15 mouse cellular contexts compared by ENCODE assay signal in the genomic region with DNA sequence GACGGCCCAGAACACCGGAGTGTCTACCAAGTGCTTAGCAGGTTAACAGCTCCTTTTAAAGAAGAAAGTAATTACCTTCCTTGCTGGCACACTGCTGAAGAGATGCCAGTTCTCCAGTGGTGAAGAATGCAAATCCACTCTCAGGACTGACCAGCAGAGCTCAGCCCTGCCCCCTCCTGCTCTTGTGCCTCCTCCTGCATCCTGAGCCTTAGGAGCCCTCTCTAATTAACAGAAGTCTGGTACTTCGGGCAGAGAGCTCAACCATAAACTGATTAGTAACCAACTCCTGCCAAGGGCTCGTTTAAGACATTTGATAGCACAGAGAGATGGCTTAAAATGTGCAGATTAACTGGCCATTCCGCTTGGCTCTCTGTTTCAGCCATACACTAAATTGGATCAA. TPM values are rescaled to one million over a fixed set of nuclear protein-coding genes. Genes with fewer than 3 reads are reported as not detected.
DNase-seq lines count a peak whose midpoint lies in the region; ATAC-seq and TF ChIP-seq lines count a peak whose summit lies in the region.
"Had no signal": no experiment of that assay in that cellular context is flagged by ENCODE, and none has a peak within 500 bp of the region (broad histone marks: within the 10 kb centered on the region; RNA-seq: fewer than 3 reads in every experiment).

No protein-coding gene starts in this region.

- intact Hi-C loops in left cerebral cortex, postnatal 4 days (cut with DNase I), result no loop called here
- intact Hi-C loops in left cerebral cortex, adult 2 months (cut with DNase I), result no loop called here
- intact Hi-C loops in left cerebral cortex, postnatal 14 days (cut with DNase I), result no loop called here

- peak; percentile 10 for DNase-seq in embryo, embryonic 10.5 days (ENCODE audit: low spot score)
- DNase-seq in embryo, embryonic 9.5 days (ENCODE audit: extremely low spot score), result no peak
- peak; percentile 34 for DNase-seq in left cerebral cortex, postnatal 4 days
- DNase-seq in left cerebral cortex, adult 2 months (ENCODE audit: extremely low spot score in 1 of 2, low spot score in 2 of 2), result no peak
- DNase-seq in forebrain, embryonic 11.5 days (ENCODE audit: low spot score), result no peak
- DNase-seq in midbrain, postnatal 0 days (ENCODE audit: low spot score), result peak; percentile 25
- DNase-seq in left cerebral cortex, postnatal 14 days (ENCODE audit: low spot score in 2 of 2), result no peak
- no peak for DNase-seq in adrenal gland, adult (ENCODE audit: inconsistent age in 2 of 2, low spot score in 1 of 2)
- DNase-seq: adrenal gland, postnatal 10 days; gastrocnemius, postnatal 25 days; kidney, adult 9 months; thymus, postnatal 36 days had no signal

- ATAC-seq in forebrain, embryonic 11.5 days (replicated peaks; ENCODE audit: low FRiP score), result peak; percentile 62
- ATAC-seq in midbrain, postnatal 0 days (ENCODE audit: low FRiP score), result no peak

- H3K4me1 ChIP-seq in forebrain, embryonic 11.5 days (replicated peaks; ENCODE audit: control insufficient read depth, insufficient read depth, low read length), result peaks cover 34% of the 10 kb centered on the region
- H3K4me1 ChIP-seq in midbrain, postnatal 0 days (ENCODE audit: insufficient read depth, low read length), result peaks cover 17% of the 10 kb centered on the region; the same call in 1 of the 2 replicates

- H3K4me3 ChIP-seq in left cerebral cortex, adult 2 months, result no peak overlapping the region
- no peak overlapping the region for H3K4me3 ChIP-seq in forebrain, embryonic 11.5 days (ENCODE audit: low read depth, low read length)
- no peak overlapping the region for H3K4me3 ChIP-seq in midbrain, postnatal 0 days (ENCODE audit: low read depth, low read length)
- H3K4me3 ChIP-seq: neural tube, embryonic 13.5 days had no signal

- H3K9ac ChIP-seq in forebrain, embryonic 11.5 days (ENCODE audit: low read length), result no peak overlapping the region
- H3K9ac ChIP-seq in midbrain, postnatal 0 days (replicated peaks; ENCODE audit: low read length, poor library complexity, severe bottlenecking), result no peak overlapping the region
- H3K9ac ChIP-seq: liver, embryonic 14.5 days; neural tube, embryonic 13.5 days had no signal

- H3K4me2 ChIP-seq in forebrain, embryonic 11.5 days (ENCODE audit: low read depth, low read length, severe bottlenecking), result no peak overlapping the region
- no peak overlapping the region for H3K4me2 ChIP-seq in midbrain, postnatal 0 days (ENCODE audit: low read depth, low read length, poor library complexity, severe bottlenecking)
- H3K4me2 ChIP-seq: neural tube, embryonic 13.5 days had no signal

- H3K27me3 ChIP-seq in forebrain, embryonic 11.5 days (ENCODE audit: control insufficient read depth, insufficient read depth, low read length), result no peaks in the 10 kb centered on the region
- H3K27me3 ChIP-seq in midbrain, postnatal 0 days (ENCODE audit: insufficient read depth, low read length), result no peaks in the 10 kb centered on the region
- H3K27me3 ChIP-seq: neural tube, embryonic 13.5 days had no signal

- 21% methylated on average over 5 of the region's 5 CpGs for WGBS in forebrain, embryonic 11.5 days
- 41% methylated on average over 5 of the region's 5 CpGs for WGBS in midbrain, postnatal 0 days

- TF ChIP-seq CTCF in left cerebral cortex, adult 2 months (IDR thresholded peaks at IDR 0.05), result no peak
- TF ChIP-seq CTCF in midbrain, postnatal 0 days (IDR thresholded peaks at IDR 0.05), result no peak

- no peaks in the 10 kb centered on the region for H3K36me3 ChIP-seq in forebrain, embryonic 11.5 days (ENCODE audit: control insufficient read depth, insufficient read depth, low read length)
- no peaks in the 10 kb centered on the region; the same call in 1 of the 2 replicates for H3K36me3 ChIP-seq in midbrain, postnatal 0 days (ENCODE audit: insufficient read depth, low read length)
- H3K36me3 ChIP-seq: neural tube, embryonic 13.5 days had no signal

- H3K9me3 ChIP-seq in forebrain, embryonic 11.5 days (ENCODE audit: control insufficient read depth, low read length), result no peaks in the 10 kb centered on the region
- no peaks in the 10 kb centered on the region for H3K9me3 ChIP-seq in midbrain, postnatal 0 days (ENCODE audit: low read length)
- H3K9me3 ChIP-seq: neural tube, embryonic 13.5 days had no signal

- no peak overlapping the region for H3K27ac ChIP-seq in left cerebral cortex, adult 2 months
- peak overlapping the region; percentile 92; the same call in 1 of the 2 replicates for H3K27ac ChIP-seq in forebrain, embryonic 11.5 days (ENCODE audit: low read depth, low read length)
- H3K27ac ChIP-seq in midbrain, postnatal 0 days (ENCODE audit: low read depth, low read length), result no peak overlapping the region
- H3K27ac ChIP-seq: liver, embryonic 14.5 days; neural tube, embryonic 13.5 days had no signal

RNA-seq across cellular contexts. Expression of gene Cd101, which starts 39.3 kb away (rescaled TPM):
- under 1 TPM; 0.34 to 0.48 TPM for total RNA-seq in left cerebral cortex, postnatal 4 days (2021)
- total RNA-seq in left cerebral cortex, adult 2 months (2021), result under 1 TPM; 0.59 to 0.72 TPM
- 0.07 TPM in 1 of 2 replicates, not detected in the other for polyA plus RNA-seq in forebrain, embryonic 11.5 days (2014; fragmentation: Nextera tagmentation; extraction: Ambion mirVana)
- 0.44 TPM in 1 of 2 replicates, not detected in the other for total RNA-seq in midbrain, postnatal 0 days (2014; rRNA removed)
- polyA plus RNA-seq in midbrain, postnatal 0 days (2015; fragmentation: Nextera tagmentation; extraction: Ambion mirVana), result 0.07 TPM in 1 of 2 replicates, not detected in the other
- total RNA-seq in left cerebral cortex, postnatal 14 days (2021), result under 1 TPM; 0.34 to 0.40 TPM
- total RNA-seq: common myeloid progenitor, adult 5-6 weeks had no signal

RNA-seq across cellular contexts. Expression of gene Ptgfrn, which starts 41.4 kb away (rescaled TPM):
- 10 to 100 TPM; 60.5 to 62.5 TPM for total RNA-seq in left cerebral cortex, postnatal 4 days (2021)
- total RNA-seq in left cerebral cortex, adult 2 months (2021), result 10 to 100 TPM; 39.7 to 40.7 TPM
- 5.1 and 5.3 TPM in 2 replicates for polyA plus RNA-seq in forebrain, embryonic 11.5 days (2014; fragmentation: Nextera tagmentation; extraction: Ambion mirVana)
- total RNA-seq in midbrain, postnatal 0 days (2014; rRNA removed), result 53.9 and 58.5 TPM in 2 replicates
- polyA plus RNA-seq in midbrain, postnatal 0 days (2015; fragmentation: Nextera tagmentation; extraction: Ambion mirVana), result 3.7 and 3.8 TPM in 2 replicates
- 10 to 100 TPM; 40.8 to 47.1 TPM for total RNA-seq in left cerebral cortex, postnatal 14 days (2021)
- total RNA-seq: common myeloid progenitor, adult 5-6 weeks had no signal

Comparison
In these comparisons a context has a peak if more than half of its experiments do, and no peak if none do; other contexts are left out.
1. DNase-seq: peak in embryo, embryonic 10.5 days (single experiment), left cerebral cortex, postnatal 4 days (single experiment) and midbrain, postnatal 0 days (single experiment); none in embryo, embryonic 9.5 days (single experiment), left cerebral cortex, adult 2 months (0 of 2), forebrain, embryonic 11.5 days (single experiment), left cerebral cortex, postnatal 14 days (0 of 2) and adrenal gland, adult (0 of 2).